Mouse (Mus musculus): ENCODE measurements around the gene Vps37b.

- TF ChIP-seq CTCF (IDR thresholded peaks at IDR 0.05; ENCODE audit: borderline replicate concordance, insufficient read depth, low read depth, low read length) (no peak), POLR2A (IDR thresholded peaks at IDR 0.05; ENCODE audit: borderline replicate concordance, insufficient read depth, low read length) (no peak)
Measured at GRCm38 (mm10) chr5:124051899-124052491, 19.9 kb upstream of the Vps37b start.
